Mouse (Mus musculus): Measurements from ENCODE around the gene Sergef. TPM values are rescaled to one million over a fixed set of nuclear protein-coding genes. Genes with fewer than 3 reads are reported as not detected.
"Not testable (repeated sequence)": the region's sequence is repeated elsewhere in the genome, so short reads cannot be mapped to it uniquely, and the experiment has no call there.

Sergef gene
- 34.5 and 36.8 TPM in 2 replicates for polyA plus RNA-seq (2015; fragmentation: Nextera tagmentation; extraction: Ambion mirVana)

DNA sequence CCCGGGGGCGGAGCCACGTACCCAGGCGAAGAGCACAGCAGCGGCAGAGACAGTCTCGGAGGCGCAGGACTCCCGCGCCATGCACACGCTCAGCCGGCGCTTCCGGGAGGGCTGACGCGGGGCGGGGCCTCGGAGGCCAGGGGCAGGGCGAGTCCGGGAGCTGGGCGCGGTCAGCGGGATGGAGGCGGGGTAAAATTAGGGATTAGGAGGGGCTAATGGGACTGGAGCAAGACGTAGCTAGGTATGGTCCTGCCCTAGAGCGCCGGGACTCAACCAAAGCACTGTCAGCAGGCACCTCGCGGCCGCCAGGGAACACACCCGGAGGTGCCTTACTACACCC, at the start of gene Sergef:
Gene Sergef, minus strand, starts transcription at position 116 of the 340 bp plus-strand sequence.
- under 1% methylated on average over 30 of the region's 30 CpGs for WGBS
- H3K4me3 ChIP-seq = peak within 1 kb of the TSS; percentile 67
- H3K27me3 ChIP-seq = peaks cover 14% of the 10 kb centered on the region
- H3K4me1 ChIP-seq (replicated peaks) = peaks cover 32% of the 10 kb centered on the region
- peak within 1 kb of the TSS; percentile 87 for H3K9ac ChIP-seq
- no peaks in the 10 kb centered on the region for H3K9me3 ChIP-seq
- peak; percentile 95 for ATAC-seq (ENCODE audit: low FRiP score)
- peak within 1 kb of the TSS; percentile 92 for H3K27ac ChIP-seq
- peaks cover 3% of the 10 kb centered on the region for H3K36me3 ChIP-seq
- H3K4me2 ChIP-seq = peak within 1 kb of the TSS; percentile 86

DNA sequence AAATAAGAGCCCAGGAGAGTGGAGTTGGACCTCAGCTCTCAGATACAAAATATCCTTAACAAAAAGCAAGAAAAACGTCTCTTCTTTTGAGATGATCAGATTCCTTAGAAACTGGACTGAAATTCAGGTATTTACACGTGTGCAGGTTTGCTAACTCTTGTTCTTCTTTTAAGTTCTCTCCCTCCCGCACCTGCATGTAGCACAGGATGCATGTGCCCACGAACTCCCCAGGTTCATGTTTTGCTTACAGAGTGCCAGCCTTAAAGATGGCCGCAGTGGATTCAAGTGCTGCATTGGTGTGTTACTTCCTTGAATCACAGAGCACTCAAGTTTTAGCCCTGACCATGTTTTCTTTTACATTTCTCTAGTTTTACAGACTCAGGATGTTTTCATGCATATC, 47.2 kb upstream of the Sergef start:
- H3K36me3 ChIP-seq = peaks cover 41% of the 10 kb centered on the region

DNA sequence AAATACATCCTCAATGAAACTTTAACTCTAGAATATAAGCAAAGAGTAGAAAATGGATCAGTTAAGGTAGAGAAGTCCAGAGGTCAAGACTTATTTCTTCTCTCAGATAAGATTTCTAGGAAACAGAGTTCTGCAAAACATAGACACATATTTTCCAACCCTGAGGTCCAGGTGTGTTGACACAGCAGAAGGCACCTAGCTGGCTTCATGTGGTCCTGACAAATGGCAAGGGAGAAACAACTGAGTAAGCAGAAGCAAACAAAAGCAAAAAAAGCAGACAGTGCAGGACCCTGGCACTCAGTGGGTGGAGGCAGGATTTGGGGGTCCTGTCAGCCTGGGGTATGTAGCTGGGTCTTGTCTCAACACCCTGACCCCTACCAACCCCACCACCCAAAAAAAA, 41.1 kb upstream of the Sergef start:
- H3K36me3 ChIP-seq = no peaks in the 10 kb centered on the region
- no peaks in the 10 kb centered on the region for H3K27me3 ChIP-seq
- H3K4me3 ChIP-seq = no peak overlapping the region
- no peak overlapping the region for H3K9ac ChIP-seq
- 0 out of 2 replicates have a peak, but pooled peaks cover 4% of the 10 kb centered on the region for H3K4me1 ChIP-seq (replicated peaks)
- no peak overlapping the region for H3K4me2 ChIP-seq
- ATAC-seq (ENCODE audit: low FRiP score) = no peak
- no peak overlapping the region for H3K27ac ChIP-seq
- no peaks in the 10 kb centered on the region for H3K9me3 ChIP-seq

More for the DNA sequence above, 47.2 kb upstream of the Sergef start:
- no peak overlapping the region for H3K4me3 ChIP-seq
- no peaks in the 10 kb centered on the region for H3K9me3 ChIP-seq
- no peaks in the 10 kb centered on the region for H3K4me1 ChIP-seq (replicated peaks)
- H3K27me3 ChIP-seq = no peaks in the 10 kb centered on the region
- no peak for ATAC-seq (ENCODE audit: low FRiP score)
- no peak overlapping the region for H3K27ac ChIP-seq
- WGBS = 87% methylated on average over 5 of the region's 5 CpGs
- H3K9ac ChIP-seq = no peak overlapping the region
- H3K4me2 ChIP-seq = no peak overlapping the region

DNA sequence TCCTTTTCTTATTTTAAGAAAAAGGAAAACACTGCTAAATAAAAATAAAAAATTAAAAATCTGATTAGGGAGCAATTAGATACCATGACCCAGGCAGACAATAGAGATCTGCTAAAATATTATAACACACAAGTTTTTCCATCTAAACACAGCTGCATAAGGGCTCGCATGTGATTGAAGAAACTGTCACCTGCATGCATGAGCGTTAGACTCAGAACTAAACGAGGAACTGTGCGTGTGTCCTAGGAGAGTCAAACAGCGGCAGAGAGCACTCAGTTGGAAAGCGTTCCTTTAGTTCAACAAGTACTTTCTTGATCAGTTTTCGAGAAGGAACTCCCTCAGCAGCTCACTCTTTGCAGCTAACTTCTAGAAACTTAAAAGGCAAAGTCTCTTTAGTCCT, 39.4 kb upstream of the Sergef start:
- H3K4me2 ChIP-seq; H3K4me1 ChIP-seq (replicated peaks); H3K9ac ChIP-seq; H3K27ac ChIP-seq; H3K4me3 ChIP-seq; H3K36me3 ChIP-seq; ATAC-seq (ENCODE audit: low FRiP score); H3K27me3 ChIP-seq; H3K9me3 ChIP-seq: not testable (repeated sequence)
- WGBS = 85% methylated on average over 7 of the region's 7 CpGs

DNA sequence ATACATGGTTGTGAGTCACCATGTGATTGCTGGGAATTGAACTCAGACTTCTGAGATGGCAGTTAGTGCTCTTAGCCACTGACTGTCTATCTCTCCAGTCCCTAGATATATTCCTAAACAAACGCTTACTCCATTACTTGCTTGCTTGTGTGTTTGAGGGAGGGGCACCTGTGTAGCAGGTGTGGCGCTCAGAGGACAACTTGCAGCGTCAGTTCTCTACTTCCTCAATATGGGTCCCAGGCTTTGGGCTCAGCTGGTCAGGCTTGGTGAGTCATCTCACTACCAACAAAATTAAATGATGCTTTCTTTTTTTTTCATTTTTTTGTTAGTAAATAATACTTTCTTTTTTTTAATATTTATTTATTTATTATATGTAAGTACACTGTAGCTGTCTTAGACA, 38.8 kb upstream of the Sergef start:
- Histone ChIP-seq H3K4me1 (replicated peaks) (0 out of 2 replicates have a peak, but pooled peaks cover 4% of the 10 kb centered on the region), H3K27me3 (no peaks in the 10 kb centered on the region), H3K36me3 (no peaks in the 10 kb centered on the region), H3K4me2 (no peak overlapping the region), H3K27ac (no peak overlapping the region), H3K9me3 (no peaks in the 10 kb centered on the region), H3K4me3 (no peak overlapping the region), H3K9ac (no peak overlapping the region)
- no peak for ATAC-seq (ENCODE audit: low FRiP score)
- 93% methylated on average over 3 of the region's 3 CpGs for WGBS

DNA sequence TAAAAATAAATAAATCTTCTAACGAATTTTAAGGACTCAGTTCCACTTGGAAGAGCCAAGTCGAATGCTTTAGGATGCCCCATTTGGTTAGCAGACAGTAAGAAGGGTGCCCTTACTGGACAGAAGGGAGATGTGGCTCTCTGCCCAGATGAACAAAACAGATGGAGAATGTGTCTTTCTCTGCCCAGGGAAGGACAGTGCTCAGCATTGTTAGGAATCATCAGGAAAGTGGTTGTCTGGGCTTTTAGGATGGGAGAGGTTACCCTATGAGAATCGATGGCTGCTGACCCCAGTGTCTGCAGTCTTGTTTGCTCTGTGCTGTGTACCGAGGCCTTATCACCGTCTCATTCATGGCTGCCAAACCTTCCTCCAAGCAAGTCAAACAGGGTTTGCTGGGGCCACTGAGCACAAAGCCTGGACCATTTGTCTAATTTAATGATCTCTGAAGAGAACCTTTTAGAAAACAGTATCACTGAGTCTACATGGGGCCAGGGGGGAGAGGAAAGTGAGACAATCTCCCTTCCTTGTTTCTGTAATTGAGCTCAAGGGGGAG, 37.3 kb upstream of the Sergef start:
- H3K36me3 ChIP-seq = no peaks in the 10 kb centered on the region
- no peak overlapping the region for H3K9ac ChIP-seq
- no peaks in the 10 kb centered on the region for H3K9me3 ChIP-seq
- 0 out of 2 replicates have a peak, but pooled peaks have one; percentile 24 for ATAC-seq (ENCODE audit: low FRiP score)
- no peak overlapping the region for H3K4me2 ChIP-seq
- 0 out of 2 replicates have a peak, but pooled peaks cover 4% of the 10 kb centered on the region for H3K4me1 ChIP-seq (replicated peaks)
- no peaks in the 10 kb centered on the region for H3K27me3 ChIP-seq
- no peak overlapping the region for H3K4me3 ChIP-seq
- WGBS = 54% methylated on average over 5 of the region's 5 CpGs
- H3K27ac ChIP-seq = no peak overlapping the region

DNA sequence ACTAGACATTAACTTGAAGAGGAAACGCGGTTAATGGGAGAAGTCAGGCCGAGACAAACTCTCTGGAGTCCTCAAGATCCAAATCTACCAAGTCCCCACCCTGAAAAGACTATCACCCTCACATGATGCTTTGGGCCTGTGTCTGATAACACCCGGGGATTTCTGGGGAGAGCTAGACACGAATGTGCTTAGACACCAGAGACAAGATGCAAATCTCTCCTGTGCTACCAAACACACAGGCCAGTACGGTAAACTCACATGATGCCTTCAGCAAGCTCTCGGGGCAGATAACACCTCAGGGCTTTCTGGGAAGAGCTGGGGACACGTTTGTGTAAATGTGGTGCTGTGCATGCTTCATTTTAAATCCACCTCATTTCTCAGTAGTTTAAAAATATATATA, 36.3 kb upstream of the Sergef start:
- no peaks in the 10 kb centered on the region for H3K36me3 ChIP-seq
- H3K9me3 ChIP-seq = no peaks in the 10 kb centered on the region
- 0 out of 2 replicates have a peak, but pooled peaks cover 4% of the 10 kb centered on the region for H3K4me1 ChIP-seq (replicated peaks)
- no peak for ATAC-seq (ENCODE audit: low FRiP score)
- WGBS = 89% methylated on average over 8 of the region's 8 CpGs
- H3K4me3 ChIP-seq = no peak overlapping the region
- no peak overlapping the region for H3K9ac ChIP-seq
- H3K27ac ChIP-seq = no peak overlapping the region
- no peak overlapping the region for H3K4me2 ChIP-seq
- no peaks in the 10 kb centered on the region for H3K27me3 ChIP-seq

DNA sequence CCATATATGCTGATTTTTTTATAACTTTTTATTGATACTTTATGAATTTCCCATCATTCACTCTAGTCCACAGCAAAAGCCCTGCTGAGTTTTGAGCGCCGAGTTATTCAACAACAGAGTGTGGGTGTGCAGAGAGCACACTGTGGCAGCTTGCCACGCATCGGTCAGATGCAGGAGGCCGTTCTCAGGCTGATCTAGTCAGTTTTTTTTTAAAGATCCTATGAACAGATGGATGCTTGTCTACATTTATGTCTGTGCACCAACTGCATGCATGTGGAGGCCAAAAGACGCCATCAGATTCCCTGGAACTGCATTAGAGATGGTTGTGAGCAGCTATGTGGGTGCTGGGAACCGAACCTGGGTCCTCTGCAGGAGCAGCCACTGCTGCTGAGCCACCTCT, 35.5 kb upstream of the Sergef start:
- no peaks in the 10 kb centered on the region for H3K9me3 ChIP-seq
- H3K4me3 ChIP-seq = no peak overlapping the region
- H3K9ac ChIP-seq = no peak overlapping the region
- no peak for ATAC-seq (ENCODE audit: low FRiP score)
- H3K4me1 ChIP-seq (replicated peaks) = 0 out of 2 replicates have a peak, but pooled peaks cover 4% of the 10 kb centered on the region
- WGBS = 91% methylated on average over 7 of the region's 7 CpGs
- H3K36me3 ChIP-seq = no peaks in the 10 kb centered on the region
- H3K27ac ChIP-seq = no peak overlapping the region
- H3K27me3 ChIP-seq = no peaks in the 10 kb centered on the region
- no peak overlapping the region for H3K4me2 ChIP-seq

DNA sequence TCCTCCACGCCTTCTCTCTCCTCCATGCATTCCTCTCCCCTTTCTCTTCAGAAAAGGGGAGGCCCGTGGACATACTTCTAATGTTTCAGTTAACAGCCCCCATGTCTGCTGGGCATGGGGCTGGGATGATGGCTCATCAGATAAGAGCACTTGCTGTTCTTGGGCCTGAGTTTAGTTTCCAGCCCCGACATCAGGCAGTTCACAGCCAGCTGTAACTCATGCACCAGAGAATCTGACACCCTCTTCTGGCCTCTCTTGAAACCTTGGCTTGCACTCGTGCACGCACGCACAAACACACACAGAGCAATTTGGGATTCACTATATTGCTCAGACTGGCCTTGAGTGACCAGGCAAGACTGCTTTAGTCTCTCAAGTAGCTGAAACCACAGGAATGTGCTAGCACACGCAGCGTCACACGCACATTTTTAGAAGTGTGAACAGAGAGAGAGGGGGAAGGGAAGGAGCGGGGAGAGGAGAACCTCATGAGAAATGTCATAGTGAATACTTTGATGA, 32.6 kb upstream of the Sergef start, which contains the start of gene Tph1:
Gene Tph1, minus strand, starts transcription at position 378 of the 513 bp plus-strand sequence.
- no peak for ATAC-seq (ENCODE audit: low FRiP score)
- H3K9ac ChIP-seq = no peak within 1 kb of the TSS

DNA sequence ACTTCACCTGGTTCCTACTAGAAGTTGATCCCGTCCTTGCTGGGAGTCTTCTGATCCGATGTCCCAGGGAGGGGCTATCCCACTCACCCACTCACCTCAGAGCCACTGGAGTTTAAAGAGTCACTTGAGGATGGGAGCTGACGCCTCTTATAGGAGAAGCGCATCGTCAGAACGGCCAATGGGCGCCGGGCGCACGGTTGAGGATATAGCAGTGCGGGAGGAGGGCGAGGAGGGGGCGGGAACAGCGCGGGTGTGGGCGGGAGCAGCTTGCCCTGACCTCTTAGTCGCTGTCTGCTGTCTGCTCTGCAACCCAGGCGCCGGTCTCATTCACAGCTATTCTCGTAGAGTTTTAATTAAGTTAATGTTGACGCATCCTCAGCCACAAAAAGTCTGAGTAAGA, 27.6 kb upstream of the Sergef start:
- WGBS = under 1% methylated on average over 20 of the region's 21 CpGs

More for the DNA sequence above, 32.6 kb upstream of the Sergef start, which contains the start of gene Tph1:
- WGBS = 70% methylated on average over 10 of the region's 10 CpGs
- Histone ChIP-seq H3K9me3 (no peaks in the 10 kb centered on the region), H3K4me2 (no peak within 1 kb of the TSS), H3K4me1 (replicated peaks) (peaks cover 8% of the 10 kb centered on the region), H3K36me3 (no peaks in the 10 kb centered on the region), H3K27ac (no peak within 1 kb of the TSS), H3K27me3 (peaks cover 10% of the 10 kb centered on the region), H3K4me3 (no peak within 1 kb of the TSS)

DNA sequence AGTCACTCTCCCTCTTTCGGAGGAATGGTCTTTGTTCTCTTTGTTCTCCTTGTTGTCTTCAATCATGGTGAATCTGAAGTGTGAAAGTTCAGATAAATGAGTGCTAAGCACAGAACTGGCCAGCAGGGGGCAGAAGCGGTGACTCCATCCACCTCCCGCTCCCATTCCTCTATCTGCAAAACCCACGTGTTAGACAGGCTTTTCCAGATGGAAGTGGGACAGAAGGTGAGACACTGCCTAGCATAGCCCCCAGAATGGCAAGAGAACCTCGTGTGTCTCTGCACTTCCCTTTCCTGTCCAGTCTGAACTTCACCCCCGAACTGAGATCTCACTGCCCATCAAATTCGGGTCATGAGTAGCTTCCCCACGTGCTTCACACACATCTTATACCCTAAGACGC, 25.6 kb upstream of the Sergef start:
- Histone ChIP-seq H3K4me2 (no peak overlapping the region), H3K4me1 (replicated peaks) (peaks cover 18% of the 10 kb centered on the region), H3K9ac (no peak overlapping the region), H3K27me3 (peaks cover 41% of the 10 kb centered on the region), H3K4me3 (no peak overlapping the region), H3K36me3 (no peaks in the 10 kb centered on the region), H3K9me3 (no peaks in the 10 kb centered on the region), H3K27ac (no peak overlapping the region)
- WGBS = 42% methylated on average over 9 of the region's 9 CpGs
- ATAC-seq (ENCODE audit: low FRiP score) = no peak

More for the DNA sequence above, 27.6 kb upstream of the Sergef start:
- peaks cover 9% of the 10 kb centered on the region for H3K4me1 ChIP-seq (replicated peaks)
- no peak overlapping the region for H3K9ac ChIP-seq
- peak overlapping the region; percentile 18; the same call in 1 of the 2 replicates for H3K4me3 ChIP-seq
- no peaks in the 10 kb centered on the region for H3K9me3 ChIP-seq
- no peak overlapping the region for H3K27ac ChIP-seq
- H3K36me3 ChIP-seq = no peaks in the 10 kb centered on the region
- peaks cover 36% of the 10 kb centered on the region for H3K27me3 ChIP-seq
- peak overlapping the region; percentile 48 for H3K4me2 ChIP-seq
- ATAC-seq (ENCODE audit: low FRiP score) = peak; percentile 65

DNA sequence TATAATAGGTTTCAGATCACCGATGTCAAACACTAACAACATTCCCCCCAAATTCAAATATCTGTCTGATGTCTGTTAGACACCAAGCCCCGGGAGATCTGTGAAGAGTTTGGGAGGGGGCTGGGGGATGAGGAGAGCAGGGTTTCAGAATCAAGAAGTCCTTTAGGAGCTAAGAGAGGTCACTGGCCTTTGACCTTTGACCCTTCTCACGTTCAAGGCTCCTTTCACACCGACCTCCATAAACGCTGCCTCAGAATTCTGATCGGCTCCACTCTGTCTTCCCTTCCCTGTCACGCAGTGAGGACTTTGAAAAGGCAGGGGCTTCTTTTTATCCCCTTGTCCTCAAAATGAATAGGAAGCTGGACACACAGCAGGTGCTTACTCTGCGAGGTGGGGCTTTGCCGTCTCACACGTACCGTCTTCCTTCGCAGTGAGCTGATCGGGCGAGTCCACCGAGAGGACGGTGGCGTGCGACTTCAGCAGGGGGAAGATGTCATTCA, 22.0 kb upstream of the Sergef start:
- Histone ChIP-seq H3K9ac (peak overlapping the region; percentile 39; the same call in 1 of the 2 replicates), H3K9me3 (no peaks in the 10 kb centered on the region), H3K4me2 (peak overlapping the region; percentile 35; the same call in 1 of the 2 replicates), H3K4me3 (peak overlapping the region; percentile 16), H3K4me1 (replicated peaks) (peaks cover 10% of the 10 kb centered on the region), H3K27me3 (peaks cover 26% of the 10 kb centered on the region), H3K36me3 (no peaks in the 10 kb centered on the region), H3K27ac (no peak overlapping the region)
- ATAC-seq (ENCODE audit: low FRiP score) = no peak
- WGBS = 12% methylated on average over 18 of the region's 18 CpGs

DNA sequence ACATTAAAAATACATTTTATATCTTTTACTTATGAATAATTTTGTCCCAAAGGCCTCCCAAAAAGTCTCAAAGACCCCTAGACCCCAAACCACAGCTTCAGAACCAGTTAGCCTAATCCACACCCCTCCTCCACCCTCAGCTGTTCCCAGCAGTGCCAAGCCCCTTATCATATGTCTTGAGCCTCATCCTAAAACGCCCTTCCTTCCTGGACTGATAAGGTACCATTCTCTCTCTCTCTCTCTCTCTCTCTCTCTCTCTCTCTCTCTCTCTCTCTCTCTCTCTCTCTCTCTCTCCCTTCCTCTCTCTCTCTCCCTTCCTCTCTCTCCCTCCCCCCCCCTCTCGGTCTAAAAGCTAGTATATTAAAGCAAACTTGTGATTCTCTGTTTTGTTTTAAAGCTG, 12.7 kb upstream of the Sergef start:
- H3K27ac ChIP-seq = no peak overlapping the region
- no peak overlapping the region for H3K4me3 ChIP-seq
- no peaks in the 10 kb centered on the region for H3K9me3 ChIP-seq
- no peak for ATAC-seq (ENCODE audit: low FRiP score)
- no peak overlapping the region for H3K9ac ChIP-seq
- no peaks in the 10 kb centered on the region for H3K4me1 ChIP-seq (replicated peaks)
- 70% methylated on average over 2 of the region's 2 CpGs for WGBS
- 0 out of 2 replicates have a peak, but pooled peaks cover 3% of the 10 kb centered on the region for H3K27me3 ChIP-seq
- H3K36me3 ChIP-seq = no peaks in the 10 kb centered on the region
- H3K4me2 ChIP-seq = no peak overlapping the region

All from hindbrain, embryonic 13.5 days (tissue).